Mouse (Mus musculus) ES-E14 (cell line): ENCODE measurements at regions not wholly inside any gene's neighbourhood (a gene's known extent, or its start where the extent isn't known, plus 50 kb on each side); places are given as distances from the start of the nearest gene placed in this dataset.

Experiments used
- CHD2 ChIP-seq: IDR thresholded peaks from 2 replicates; pipeline ENCODE4 v1.6.1; 2014; ENCODE audit warnings: mild to moderate bottlenecking, low read depth, low read length, inconsistent platforms
- HCFC1 ChIP-seq: IDR thresholded peaks from 2 replicates; pipeline ENCODE4 v1.6.1; 2012; ENCODE audit warnings: low read length, inconsistent platforms, borderline replicate concordance; ENCODE audit not compliant: insufficient read depth
- MAFK ChIP-seq: IDR thresholded peaks from 2 replicates; pipeline ENCODE4 v1.6.1; 2014; ENCODE audit warnings: mild to moderate bottlenecking, low read depth, low read length, inconsistent platforms; ENCODE audit not compliant: insufficient read depth
- ZC3H11A ChIP-seq: IDR thresholded peaks from 2 replicates; pipeline ENCODE4 v1.6.1; 2012; ENCODE audit warnings: low read depth, mild to moderate bottlenecking, inconsistent platforms, low read length, borderline replicate concordance
- ZNF384 ChIP-seq: IDR thresholded peaks from 2 replicates; pipeline ENCODE4 v1.6.1; 2012; ENCODE audit warnings: low read depth, low read length, inconsistent platforms

GRCm38 (mm10) chr9:90388401-90388800, 117.8 kb upstream of the Tbc1d2b start:
- TF ChIP-seq HCFC1 (no peak), CHD2 (no peak), ZNF384 (no peak), MAFK (no peak), ZC3H11A (no peak)
